21 mouse cellular contexts compared by ENCODE assay signal in genomic region chr4:138488241-138488640, GRCm38 (mm10). TPM values are rescaled to one million over a fixed set of nuclear protein-coding genes. Genes with fewer than 3 reads are reported as not detected.
DNase-seq lines count a peak whose midpoint lies in the region; ATAC-seq and TF ChIP-seq lines count a peak whose summit lies in the region.
"Had no signal": no experiment of that assay in that cellular context is flagged by ENCODE, and none has a peak within 500 bp of the region (broad histone marks: within the 10 kb centered on the region; RNA-seq: fewer than 3 reads in every experiment).

No protein-coding gene starts in this region.

- no peaks in the 10 kb centered on the region for H3K36me3 ChIP-seq in midbrain, embryonic 15.5 days (replicated peaks)
- H3K36me3 ChIP-seq: embryonic facial prominence, embryonic 10.5 days; heart, embryonic 13.5 days; liver, embryonic 13.5 days had no signal

- TF ChIP-seq CTCF in layer of hippocampus, adult 2 months (conservative IDR thresholded peaks at IDR 0.05), result no peak
- TF ChIP-seq CTCF in brain, embryonic 14.5 days (IDR thresholded peaks at IDR 0.05; ENCODE audit: borderline replicate concordance, extremely low read depth, insufficient read depth, insufficient read length), result no peak

- no peaks in the 10 kb centered on the region for H3K27me3 ChIP-seq in midbrain, embryonic 15.5 days (replicated peaks)

- no peak overlapping the region for H3K9ac ChIP-seq in midbrain, embryonic 15.5 days
- H3K9ac ChIP-seq: heart, embryonic 13.5 days; liver, embryonic 13.5 days had no signal

- H3K4me1 ChIP-seq in midbrain, embryonic 15.5 days, result peaks cover 14% of the 10 kb centered on the region
- H3K4me1 ChIP-seq: liver, embryonic 13.5 days had no signal

- 33% methylated on average over 8 of the region's 8 CpGs for WGBS in midbrain, embryonic 15.5 days

- ATAC-seq in midbrain, embryonic 15.5 days (replicated peaks), result no peak
- ATAC-seq: intestine, postnatal 0 days had no signal

- no peak overlapping the region for H3K4me2 ChIP-seq in midbrain, embryonic 15.5 days
- H3K4me2 ChIP-seq: heart, embryonic 13.5 days; liver, embryonic 13.5 days had no signal

- TF ChIP-seq POLR2A in brain, embryonic 14.5 days (IDR thresholded peaks at IDR 0.05; ENCODE audit: borderline replicate concordance, extremely low read depth, insufficient read depth, insufficient read length, poor library complexity, severe bottlenecking), result no peak

- peak overlapping the region; percentile 67 for H3K27ac ChIP-seq in layer of hippocampus, adult 2 months
- H3K27ac ChIP-seq in midbrain, embryonic 15.5 days, result 0 out of 2 replicates have a peak overlapping the region, but pooled peaks have one; percentile 4
- H3K27ac ChIP-seq: embryonic facial prominence, embryonic 10.5 days; heart, adult 2 months; heart, embryonic 13.5 days; liver, embryonic 13.5 days had no signal

- peak; percentile 51 to 64 for DNase-seq in cerebellum, postnatal 25 days
- no peak for DNase-seq in cerebellum, adult 8-10 months
- DNase-seq in layer of hippocampus, adult 2 months (ENCODE audit: low spot score in 2 of 2), result no peak
- DNase-seq in layer of hippocampus, adult 8-10 months (ENCODE audit: low spot score in 2 of 2), result no peak
- peak; percentile 50 for DNase-seq in brain, embryonic 14.5 days (ENCODE audit: low read depth)
- DNase-seq in thymus, postnatal 4 days, result no peak
- DNase-seq: adrenal gland, adult 2 months; B cell, adult 2 months; gastrocnemius, postnatal 36 days; heart, adult 2 months; heart, postnatal 14 days; kidney, postnatal 25 days; liver, embryonic 13.5 days; lung, adult 2 months; lung, postnatal 14 days; thymus, postnatal 25 days had no signal

- no peak overlapping the region for H3K4me3 ChIP-seq in layer of hippocampus, adult 2 months
- no peak overlapping the region for H3K4me3 ChIP-seq in midbrain, embryonic 15.5 days
- H3K4me3 ChIP-seq: embryonic facial prominence, embryonic 10.5 days; heart, adult 2 months; heart, embryonic 13.5 days; liver, embryonic 13.5 days had no signal

- no peaks in the 10 kb centered on the region for H3K9me3 ChIP-seq in midbrain, embryonic 15.5 days
- H3K9me3 ChIP-seq: embryonic facial prominence, embryonic 10.5 days; heart, embryonic 13.5 days; liver, embryonic 13.5 days had no signal

RNA-seq across cellular contexts. Expression of gene Camk2n1, which starts 34.1 kb away (rescaled TPM):
- total RNA-seq in layer of hippocampus, adult 2 months (2021), result 100 to 1,000 TPM; 378 to 385 TPM
- 100 to 1,000 TPM; 317 to 356 (median 337) TPM for total RNA-seq in layer of hippocampus, adult 8-10 months (2022)
- 28.3 and 37.4 TPM in 2 replicates for polyA plus RNA-seq in brain, embryonic 14.5 days (2012; rRNA removed)
- 14.8 and 15.7 TPM in 2 replicates for polyA plus RNA-seq in midbrain, embryonic 15.5 days (2015; fragmentation: Nextera tagmentation; extraction: Ambion mirVana)
- total RNA-seq: MEL had no signal

RNA-seq across cellular contexts. Expression of gene Mul1, which starts 53.8 kb away (rescaled TPM):
- 10 to 100 TPM; 54.4 to 57.9 TPM for total RNA-seq in layer of hippocampus, adult 2 months (2021)
- total RNA-seq in layer of hippocampus, adult 8-10 months (2022), result 10 to 100 TPM; 51.3 to 62.9 (median 55.8) TPM
- polyA plus RNA-seq in brain, embryonic 14.5 days (2012; rRNA removed), result 14.5 and 19.6 TPM in 2 replicates
- 18.5 and 21.5 TPM in 2 replicates for polyA plus RNA-seq in midbrain, embryonic 15.5 days (2015; fragmentation: Nextera tagmentation; extraction: Ambion mirVana)

Comparison
In these comparisons a context has a peak if more than half of its experiments do, and no peak if none do; other contexts are left out.
1. DNase-seq: peak in cerebellum, postnatal 25 days (2 of 2) and brain, embryonic 14.5 days (single experiment); none in cerebellum, adult 8-10 months (single experiment), layer of hippocampus, adult 2 months (0 of 2), layer of hippocampus, adult 8-10 months (0 of 2) and thymus, postnatal 4 days (single experiment).